Mouse (Mus musculus) thymus, postnatal 10 days (tissue): ENCODE results near the gene Vsx2.

ENCODE experiments used
- DNase-seq, 2 experiments: peaks; one replicate each; pipeline ENCODE4 v3.0.0; 2021; ENCODE audit warnings: low spot score in 2 of 2

The Vsx2 gene

GRCm38 (mm10) chr12:84571466-84572340 lies 2.1 kb downstream of the Vsx2 start:
- peak; percentile 51 to 59 for DNase-seq

GRCm38 (mm10) chr12:84572341-84572720 lies 2.8 kb downstream of the Vsx2 start:
- DNase-seq = no peak

GRCm38 (mm10) chr12:84573094-84573493 lies 3.5 kb downstream of the Vsx2 start:
- no peak for DNase-seq

DNA sequence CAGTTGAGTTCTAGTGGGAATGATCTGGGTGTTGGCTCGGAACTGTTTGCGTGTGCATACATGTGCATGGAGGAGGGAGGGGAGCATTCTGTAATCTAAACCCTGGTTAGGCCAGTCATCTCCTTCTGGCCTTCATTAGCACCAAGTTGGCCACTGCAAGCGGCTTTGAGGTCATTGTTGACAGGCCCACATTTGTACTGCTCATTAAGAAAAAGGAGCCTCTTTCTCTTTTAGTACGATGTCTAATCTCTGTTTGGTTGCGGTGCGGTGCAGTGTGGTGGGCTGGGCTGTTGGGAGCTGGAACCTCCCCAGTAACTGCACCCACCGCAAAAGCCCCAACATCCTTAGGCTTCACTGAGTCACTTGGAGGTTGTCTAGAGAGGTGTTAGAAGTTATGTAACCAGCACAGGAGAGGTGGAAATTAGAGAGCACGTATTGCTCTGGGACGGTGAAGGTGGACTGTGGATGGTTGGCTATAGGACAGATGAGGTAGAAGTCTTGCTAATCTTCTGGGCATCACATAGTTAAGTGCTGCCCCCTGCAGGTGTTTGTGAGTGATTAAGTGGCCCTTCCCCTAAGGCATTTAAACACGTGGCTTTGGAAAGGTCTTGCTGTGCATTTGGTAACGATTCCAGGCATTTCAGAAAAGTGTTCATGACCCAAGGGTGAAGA lies 8.3 kb downstream of the Vsx2 start:
- DNase-seq = no peak

GRCm38 (mm10) chr12:84578440-84578770 lies 8.8 kb downstream of the Vsx2 start:
- DNase-seq = no peak

GRCm38 (mm10) chr12:84581285-84581684 lies 11.7 kb downstream of the Vsx2 start:
- no peak for DNase-seq

GRCm38 (mm10) chr12:84589825-84590761 lies 20.5 kb downstream of the Vsx2 start:
- peak; percentile 75 to 96 for DNase-seq

DNA sequence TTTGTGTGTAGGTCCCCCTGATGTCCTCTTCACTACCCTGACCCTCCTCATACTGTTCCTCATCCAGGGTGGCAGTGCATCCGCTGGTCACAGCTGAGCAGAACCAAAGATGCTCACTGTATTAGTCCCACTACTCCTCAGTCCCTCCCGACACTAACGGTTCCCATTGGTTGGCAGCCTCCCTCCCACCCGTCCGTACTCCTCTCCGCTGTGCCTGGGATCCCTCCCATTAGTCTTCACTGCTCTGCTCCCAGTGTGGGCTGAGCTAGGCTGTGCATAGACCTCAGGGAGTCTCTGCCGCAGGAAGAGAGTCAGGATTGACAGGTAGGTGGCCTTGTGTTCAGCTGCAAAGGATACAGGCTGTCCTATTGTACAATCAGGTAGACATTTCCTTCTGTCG lies 28.8 kb downstream of the Vsx2 start:
- no peak for DNase-seq

- no peak for DNase-seq
Measured at GRCm38 (mm10) chr12:84604001-84604400, 34.4 kb downstream of the Vsx2 start.

- peak in 1 of 2 experiments; percentile 53 for DNase-seq
Measured at GRCm38 (mm10) chr12:84605860-84606259, 36.3 kb downstream of the Vsx2 start.

GRCm38 (mm10) chr12:84611718-84612117 lies 42.2 kb downstream of the Vsx2 start:
- no peak for DNase-seq

- DNase-seq = no peak
Measured at GRCm38 (mm10) chr12:84612518-84612917, 43.0 kb downstream of the Vsx2 start.

DNA sequence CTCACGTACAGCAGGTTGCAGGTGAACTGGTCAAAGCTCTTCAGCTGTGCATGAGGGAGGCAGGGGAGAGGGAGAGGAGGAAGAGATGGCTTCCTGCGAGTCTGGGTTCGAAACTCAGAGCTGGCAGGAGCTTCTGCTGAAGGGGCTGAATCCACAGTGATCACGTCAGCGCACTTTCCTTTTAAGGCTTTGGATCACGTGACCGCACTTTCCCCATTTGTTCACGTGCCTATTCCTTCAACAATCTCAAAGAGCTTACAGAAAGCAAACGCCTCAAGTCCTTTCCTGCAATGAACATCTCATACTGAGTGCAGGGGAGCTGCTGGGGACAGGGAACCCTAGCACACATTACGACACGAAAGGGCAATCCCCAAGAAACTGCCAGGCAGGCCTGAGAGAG lies 44.4 kb downstream of the Vsx2 start:
- no peak for DNase-seq

DNA sequence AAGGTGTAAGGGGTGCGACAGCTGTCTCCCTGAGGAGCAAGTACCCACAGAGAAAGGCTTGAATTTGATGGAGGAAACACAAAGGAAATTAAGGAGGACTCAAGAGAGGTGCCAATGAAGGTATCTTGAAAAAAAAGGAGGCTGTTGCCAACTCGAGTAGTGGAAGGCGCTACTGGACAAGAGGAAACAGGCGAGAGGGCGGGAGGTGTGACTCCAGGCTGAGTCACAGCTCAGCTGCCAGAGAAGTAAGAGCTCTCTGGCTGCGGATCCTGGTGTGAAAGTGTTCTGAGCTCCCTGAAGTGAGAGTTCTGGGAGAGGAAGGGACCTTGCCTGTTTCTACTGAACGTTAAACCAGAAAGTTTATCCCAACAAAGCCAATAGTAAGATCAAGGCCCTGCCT lies 45.0 kb downstream of the Vsx2 start:
- no peak for DNase-seq

DNA sequence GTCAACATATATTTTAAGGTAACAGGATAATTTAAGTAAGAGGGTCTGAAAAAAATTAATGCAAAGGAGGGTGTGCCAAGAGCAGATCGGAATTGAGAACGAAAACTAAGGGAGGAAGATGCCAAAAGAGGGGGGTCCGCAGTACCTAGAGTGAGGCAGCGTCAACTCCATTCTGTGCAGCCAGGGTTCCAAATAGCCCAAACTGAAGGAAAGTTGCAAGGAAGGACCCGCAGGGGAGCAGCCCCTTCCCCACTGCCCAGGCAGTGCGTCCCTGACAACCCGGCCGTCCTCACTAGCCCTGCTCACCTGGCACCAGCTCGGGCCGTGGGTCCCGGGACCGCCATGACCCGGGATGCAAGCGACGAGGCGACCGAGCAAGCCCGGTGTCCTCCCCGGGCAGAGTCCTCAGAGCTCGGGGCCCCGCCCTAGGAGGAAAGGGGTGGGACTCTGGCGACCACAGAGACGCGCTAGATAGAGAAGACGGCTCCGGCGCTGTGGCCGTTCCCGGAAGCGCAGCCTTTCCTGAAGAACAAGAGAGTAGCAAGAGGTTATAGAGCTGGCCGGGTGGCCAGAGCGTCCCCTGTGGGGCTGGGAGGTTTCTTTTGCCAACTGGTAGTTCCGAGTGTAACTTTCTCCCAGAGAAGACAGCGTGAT lies 47.5 kb downstream of the Vsx2 start, which contains the start of gene Abcd4:
Gene Abcd4 (minus strand): TSS at position 437 of the 654 bp plus-strand sequence.
- DNase-seq = peak; percentile 90 to 92

- no peak for DNase-seq
Measured at GRCm38 (mm10) chr12:84617663-84618062, 48.1 kb downstream of the Vsx2 start.

- DNase-seq = no peak
Measured at GRCm38 (mm10) chr12:84620975-84621374, 51.4 kb downstream of the Vsx2 start.

DNA sequence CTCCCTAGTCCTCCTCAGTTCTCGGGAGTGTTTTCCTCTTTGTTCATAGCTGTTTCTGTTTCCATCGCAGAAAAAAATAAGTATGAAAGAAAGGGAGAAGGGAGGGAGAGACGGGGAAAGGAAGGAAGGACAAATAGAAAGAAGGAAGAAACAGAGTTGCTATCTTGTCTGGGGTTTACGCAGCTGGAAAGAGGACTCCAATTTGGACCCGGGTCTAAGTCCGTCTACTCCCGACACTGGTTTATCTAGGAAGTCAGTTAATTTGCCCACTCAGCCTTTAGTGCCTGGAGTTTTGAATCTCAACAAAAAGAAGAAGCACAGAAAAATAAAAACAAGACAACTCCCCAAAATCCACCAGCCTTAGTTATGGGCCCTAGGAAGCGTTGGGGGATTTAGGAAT lies 55.0 kb downstream of the Vsx2 start:
- DNase-seq = no peak

DNA sequence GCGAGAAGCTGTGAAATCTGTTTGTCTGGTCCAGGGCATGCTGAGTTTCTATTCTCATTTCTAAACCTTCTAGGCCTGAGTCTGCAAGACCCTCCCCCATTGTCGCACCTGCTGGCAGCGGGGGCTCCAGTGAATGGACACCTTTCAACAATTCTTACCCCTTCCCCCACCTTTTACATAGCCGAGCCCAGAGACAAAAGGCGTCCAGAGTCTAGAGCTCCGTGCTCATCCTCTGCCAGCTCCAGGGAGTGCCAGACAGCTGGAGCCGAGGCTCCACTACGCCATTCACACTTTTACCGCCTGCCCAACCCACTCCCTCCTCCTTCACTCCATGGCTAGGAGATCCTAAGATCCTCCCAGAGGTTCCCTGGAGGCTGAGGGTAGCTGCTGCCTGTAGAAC lies 55.6 kb downstream of the Vsx2 start:
- no peak for DNase-seq

GRCm38 (mm10) chr12:84631867-84632266 lies 62.3 kb downstream of the Vsx2 start:
- no peak for DNase-seq

GRCm38 (mm10) chr12:84640253-84640652 lies 70.7 kb downstream of the Vsx2 start:
- no peak for DNase-seq

DNA sequence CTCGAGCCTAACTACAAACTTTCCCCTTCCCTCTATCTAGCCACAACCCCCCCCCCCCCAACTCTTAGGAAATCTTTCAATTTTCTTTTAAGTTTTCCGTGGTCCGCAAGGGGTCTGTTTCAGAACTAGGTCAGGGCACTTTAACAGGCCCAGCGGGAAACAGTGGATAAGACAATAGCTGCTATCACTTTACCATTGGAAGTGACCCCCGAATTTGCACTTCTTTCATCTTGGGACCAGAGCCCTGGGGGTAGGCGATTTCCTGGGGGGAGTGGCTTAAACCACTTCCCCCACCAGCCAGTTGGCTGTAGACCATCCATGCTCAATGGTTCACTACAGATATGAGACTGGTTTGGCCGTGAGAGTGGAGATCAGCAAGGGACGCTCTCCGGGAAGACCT lies 71.1 kb downstream of the Vsx2 start, which contains the start of gene Vrtn:
Gene Vrtn (plus strand): TSS at position 366 of the 400 bp plus-strand sequence.
- DNase-seq = no peak
